Mouse (Mus musculus) testis, adult 2 months (tissue): ENCODE data around the gene BC049730.

Experiments used
- CTCF ChIP-seq: fragments of 200-500 bp; IDR thresholded peaks from 2 replicates; pipeline ENCODE4 v1.5.1; 2012; ENCODE audit warnings: low read depth, mild to moderate bottlenecking, inconsistent platforms, low read length, moderate library complexity; ENCODE audit not compliant: control insufficient read depth, insufficient read depth, insufficient replicate concordance
- POLR2A ChIP-seq: fragments of 200-500 bp; IDR thresholded peaks from 2 replicates; pipeline ENCODE4 v1.6.1; 2012; ENCODE audit warnings: low read depth, mild to moderate bottlenecking, inconsistent platforms, low read length, moderate library complexity; ENCODE audit not compliant: control insufficient read depth

GRCm38 (mm10) chr7:24762574-24762973 lies 53.5 kb downstream of the BC049730 start:
- TF ChIP-seq POLR2A (no peak), CTCF (no peak)
